Mouse (Mus musculus) adrenal gland, postnatal 4 days (tissue): ENCODE measurements around the gene Vps13d. TPM values are rescaled to one million over a fixed set of nuclear protein-coding genes. Genes with fewer than 3 reads are reported as not detected.

Source experiments
- DNase-seq, 2 experiments: peaks; one replicate each; pipeline ENCODE4 v3.0.0; 2021 to 2022; ENCODE audit warnings: low spot score in 2 of 2, mixed read lengths in 2 of 2
- total RNA-seq, 2 experiments: library from RNA; stranded (reverse); gene quantifications; 2 replicates each; pipeline ENCODE4 v1.2.3; 2021

Gene Vps13d
- total RNA-seq, 2 experiments from 2014 or later, result 58.4 to 59.0 TPM

DNA sequence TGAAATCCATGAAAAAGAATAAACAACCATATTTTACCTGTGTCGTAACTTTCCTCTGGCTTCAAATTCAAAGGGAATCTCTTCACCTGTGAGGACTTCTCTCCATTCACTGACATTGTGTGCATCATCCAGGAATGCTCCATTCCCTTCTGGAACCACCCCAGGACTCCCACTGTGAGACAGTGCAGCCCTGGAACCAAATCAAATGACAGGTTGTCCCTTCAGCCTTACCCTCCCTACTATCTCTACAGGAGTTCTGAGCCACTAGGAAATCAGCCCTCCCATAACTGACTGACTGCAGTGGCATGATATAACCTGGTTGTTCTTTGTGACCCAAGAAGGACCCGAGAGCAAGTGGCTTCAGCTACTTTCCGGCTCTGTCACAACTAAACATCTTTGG lies 96.8 kb downstream of the Vps13d start:
- no peak for DNase-seq

DNA sequence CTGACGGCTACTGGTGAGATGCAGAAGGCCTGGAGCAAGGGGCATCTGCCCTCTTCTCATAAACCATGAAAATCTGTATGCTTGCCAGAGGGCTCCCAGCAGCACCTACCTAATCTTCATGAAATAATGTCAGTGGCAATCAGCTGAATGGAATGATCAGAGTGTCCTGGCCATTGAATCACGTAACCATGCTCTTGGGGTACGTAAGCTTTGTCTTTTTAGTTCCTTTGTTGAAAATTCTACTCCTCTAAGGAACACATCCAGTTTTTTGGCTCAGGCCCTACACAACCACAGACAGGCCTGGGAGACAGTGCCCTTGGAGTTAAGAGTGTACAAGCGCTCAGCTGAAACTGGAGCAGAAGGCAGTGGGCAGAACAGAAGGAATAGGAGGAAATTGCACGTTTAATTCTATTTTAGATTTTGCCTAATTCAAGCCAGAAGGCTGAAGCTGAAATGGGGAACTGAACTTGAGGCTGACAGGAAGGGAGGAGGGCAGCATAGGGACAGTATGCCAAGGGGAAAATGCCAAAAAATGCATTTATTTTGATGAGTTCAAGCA lies 98.2 kb downstream of the Vps13d start:
- no peak for DNase-seq

DNA sequence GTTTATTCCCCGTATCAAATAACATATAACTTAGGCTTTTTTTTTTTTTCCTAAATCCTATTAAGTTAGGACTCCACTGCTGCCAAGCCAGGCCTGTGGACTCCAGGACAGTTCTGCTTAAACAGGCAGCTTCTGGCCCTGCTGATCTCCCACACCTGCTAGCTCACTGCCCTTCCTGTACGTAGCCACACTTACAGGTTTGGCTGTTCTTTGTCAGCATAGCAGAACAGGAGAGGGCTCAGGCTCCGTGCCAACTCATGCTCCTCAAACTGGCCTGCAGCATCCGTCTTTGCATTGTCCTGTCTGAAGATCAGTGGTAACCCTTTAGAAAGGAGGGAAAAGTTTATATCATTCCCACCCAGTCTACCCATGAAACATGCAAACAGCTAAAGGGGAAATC lies 108.3 kb downstream of the Vps13d start:
- no peak for DNase-seq

DNA sequence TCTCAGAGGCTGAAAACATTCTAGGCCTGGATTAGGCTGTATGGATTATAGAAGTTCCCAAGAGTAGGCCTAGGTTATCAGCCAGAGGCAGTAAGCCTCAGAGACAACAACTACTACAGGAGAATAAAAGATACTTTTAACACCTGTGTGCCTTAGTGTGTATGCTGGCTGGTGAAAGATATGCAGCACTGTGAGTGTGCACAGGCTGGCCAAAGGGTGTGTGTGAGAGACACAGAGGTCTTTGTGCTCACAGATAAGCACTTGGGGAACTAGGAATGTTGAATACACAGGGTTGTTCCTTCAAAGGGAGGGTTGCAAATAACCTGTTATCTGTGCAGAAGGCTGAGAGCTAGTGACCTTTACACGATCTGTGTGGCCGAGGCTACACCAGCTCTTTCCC lies 115.5 kb downstream of the Vps13d start:
- DNase-seq, result no peak

DNA sequence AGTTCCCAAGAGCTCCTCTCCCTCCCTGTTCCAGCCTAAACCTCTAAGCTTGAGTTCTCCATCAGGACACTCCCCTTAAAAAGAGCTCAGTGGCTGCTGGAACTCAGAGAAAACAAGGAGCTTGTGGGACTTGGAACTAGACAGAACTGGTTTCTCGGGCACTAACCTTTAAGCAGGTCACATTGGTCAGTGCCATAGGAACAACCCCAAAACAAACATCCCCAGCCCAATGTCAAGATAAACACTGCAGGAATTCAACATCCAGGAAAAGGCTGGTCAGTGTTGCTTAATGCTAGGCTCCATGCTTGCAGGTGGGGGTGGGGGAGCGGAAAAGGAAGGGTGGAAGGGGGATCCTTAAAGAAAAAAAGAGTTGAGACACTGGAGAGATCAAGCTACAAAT lies 120.5 kb downstream of the Vps13d start:
- no peak for DNase-seq

DNA sequence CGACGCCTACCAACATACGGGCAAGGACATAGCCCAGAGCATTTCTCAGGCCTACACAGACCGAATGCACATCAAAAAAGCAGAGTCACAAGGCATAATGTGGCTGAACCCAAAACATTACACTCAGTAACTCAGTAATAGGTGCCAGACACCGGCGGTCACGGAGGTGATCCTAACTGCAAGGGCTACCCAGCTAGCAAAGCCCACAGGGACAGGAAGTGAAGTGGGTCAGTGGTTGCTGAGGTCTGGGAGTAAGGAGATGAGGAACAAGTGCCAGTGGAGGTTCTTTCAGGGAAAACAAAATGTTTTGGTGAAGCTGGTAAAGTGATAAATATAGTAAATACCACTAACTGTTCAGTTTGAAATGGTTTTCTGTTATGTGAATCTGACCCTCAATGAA lies 121.1 kb downstream of the Vps13d start:
- DNase-seq, result no peak

DNA sequence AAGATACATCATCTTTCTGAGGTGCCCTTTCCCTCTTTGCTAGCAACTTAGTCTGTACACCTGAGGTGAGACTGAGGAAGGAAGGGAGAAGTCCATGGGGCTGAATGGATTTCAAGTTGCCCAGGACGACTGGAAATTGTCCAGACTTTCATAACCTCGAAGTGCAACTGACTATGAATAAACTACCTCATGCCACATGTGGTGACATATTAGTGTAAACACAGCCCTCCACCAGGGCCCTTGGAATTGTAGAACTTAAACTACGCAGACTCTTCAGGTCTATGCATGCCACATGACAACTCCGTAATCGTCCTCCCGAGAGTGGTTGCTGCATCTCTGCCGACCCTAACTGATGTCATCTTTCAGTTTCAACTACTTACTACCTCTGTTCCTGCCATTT lies 122.9 kb downstream of the Vps13d start:
- DNase-seq, result no peak

DNA sequence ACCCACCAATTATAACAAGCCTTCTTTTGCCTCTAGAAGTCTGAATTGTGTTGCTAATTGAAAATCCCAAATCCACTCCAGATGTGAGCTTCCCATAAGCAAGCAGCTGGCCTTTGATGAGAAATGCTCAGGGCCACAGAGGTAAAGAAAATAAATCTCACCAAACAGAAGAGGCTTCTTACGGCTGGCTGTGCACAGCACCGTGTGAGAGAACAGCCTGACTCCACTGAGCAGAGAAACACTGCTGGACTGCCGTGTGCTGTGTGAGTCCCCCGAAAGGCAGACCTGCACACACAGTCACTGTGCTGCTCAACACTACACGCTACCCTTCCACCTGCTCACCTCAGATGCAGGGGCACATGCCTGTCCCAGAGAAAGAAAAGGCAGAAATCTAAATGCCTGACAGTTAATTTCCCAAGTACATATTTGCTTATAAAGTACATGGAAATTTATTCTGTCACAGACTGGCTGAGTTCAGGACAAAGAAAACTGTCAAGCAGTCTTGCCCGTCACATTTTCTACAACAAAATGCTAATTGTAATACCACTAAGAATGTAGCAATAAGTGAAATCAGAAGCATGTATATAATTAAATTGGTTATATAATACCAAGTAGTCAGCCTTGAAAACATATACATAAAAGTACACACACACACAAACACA lies 127.7 kb downstream of the Vps13d start:
- DNase-seq, result no peak

DNA sequence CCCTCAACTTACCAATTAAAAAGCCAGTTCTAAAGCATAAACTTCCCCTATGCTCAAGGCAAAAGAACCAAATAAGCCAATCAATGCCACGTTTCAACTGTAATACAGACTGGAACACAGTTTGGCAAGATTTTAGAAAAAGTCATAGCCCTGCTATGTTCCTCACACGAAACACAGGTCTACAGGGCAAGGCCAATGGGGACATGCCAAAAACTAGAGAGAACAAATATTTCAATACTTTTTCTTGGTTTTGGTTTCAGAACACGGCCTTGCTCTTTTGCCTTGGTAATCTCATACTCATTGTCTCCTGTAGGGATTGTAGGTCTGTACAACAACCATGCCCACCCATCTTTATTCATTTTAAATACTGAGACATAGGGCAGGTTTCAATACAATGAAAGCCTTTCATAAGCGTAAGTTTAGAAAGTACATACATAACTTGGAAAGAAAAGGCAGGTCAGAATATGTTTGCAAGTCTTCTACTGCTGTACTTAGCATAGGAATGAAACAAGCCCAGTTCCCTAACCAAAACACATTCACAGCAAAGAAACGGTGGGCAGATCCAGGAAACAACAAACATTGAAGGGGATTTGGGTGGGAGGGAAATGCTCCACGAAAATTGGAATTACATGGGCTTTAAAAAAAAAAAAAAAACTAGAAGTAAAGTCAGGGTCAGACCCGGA lies 128.3 kb downstream of the Vps13d start:
- no peak for DNase-seq

DNA sequence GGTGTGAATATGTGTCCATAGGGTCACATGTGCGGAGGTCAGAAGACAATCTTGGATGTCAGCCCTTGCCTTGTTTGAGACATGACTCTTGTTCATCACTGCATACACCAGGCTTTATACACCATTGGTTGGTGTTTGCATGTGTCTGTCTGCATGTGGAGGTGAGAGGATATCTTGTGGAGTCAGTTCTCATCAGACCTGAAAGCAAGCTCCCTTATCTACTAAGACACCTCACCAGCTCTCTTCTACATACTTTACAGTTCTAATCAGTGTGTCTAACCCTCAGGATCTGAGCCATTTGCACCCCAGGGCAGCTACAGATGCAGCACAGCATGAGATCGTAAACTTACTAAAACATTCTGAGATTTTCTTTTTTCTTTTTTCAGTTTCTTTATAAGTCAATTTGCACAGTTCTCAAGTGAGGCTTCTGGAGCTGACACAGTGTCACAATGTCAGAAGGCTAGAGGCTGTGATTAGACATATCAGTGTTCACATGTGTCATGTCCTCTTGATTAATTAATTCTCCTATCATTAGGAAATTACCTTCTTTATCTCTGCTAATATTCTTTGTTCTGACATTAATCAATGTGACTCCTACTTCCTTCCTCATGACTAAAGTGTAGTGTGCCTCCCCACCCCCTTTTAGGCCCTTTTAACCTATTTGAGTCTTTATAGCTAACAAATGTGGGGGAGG lies 135.9 kb downstream of the Vps13d start:
- no peak for DNase-seq

DNA sequence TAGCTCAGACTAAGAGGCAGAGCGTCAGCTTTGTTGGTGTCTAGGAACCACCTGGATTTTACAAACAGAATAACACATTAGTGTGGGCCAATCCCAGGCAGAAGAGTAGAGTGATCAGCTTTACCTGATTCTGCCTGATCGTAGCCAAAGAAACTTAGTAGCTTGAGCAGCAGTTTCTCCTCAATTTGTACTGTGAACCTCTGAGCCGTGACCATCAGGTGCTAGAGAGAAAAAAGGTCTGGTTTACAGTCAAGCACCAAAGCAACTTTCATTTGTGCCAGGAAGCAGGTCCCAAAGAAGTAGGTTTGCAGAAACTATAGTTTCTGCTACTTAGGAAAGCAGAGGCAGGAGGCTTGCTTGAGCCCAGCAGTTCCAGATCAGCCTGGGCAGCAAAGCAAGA lies 138.5 kb downstream of the Vps13d start:
- no peak for DNase-seq

DNA sequence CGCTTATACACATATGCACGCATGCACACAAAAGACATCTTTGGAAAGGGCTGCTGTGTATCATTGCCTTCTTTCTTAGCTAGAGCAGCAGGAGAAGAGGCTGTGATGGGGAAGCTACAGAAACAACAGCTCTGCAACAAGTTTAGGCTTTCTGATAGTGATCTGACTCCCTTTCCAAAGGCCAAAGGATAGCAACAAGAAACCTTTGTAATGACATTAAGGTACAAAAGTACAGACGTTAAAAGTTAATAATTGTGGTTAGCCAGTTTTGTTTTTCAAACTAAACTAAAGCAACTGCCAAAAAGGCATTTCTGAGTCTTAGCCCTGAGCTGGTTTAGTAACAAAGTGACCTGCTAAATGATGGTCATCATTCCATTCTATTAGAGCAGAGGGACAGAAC lies 139.0 kb downstream of the Vps13d start:
- DNase-seq, result no peak

DNA sequence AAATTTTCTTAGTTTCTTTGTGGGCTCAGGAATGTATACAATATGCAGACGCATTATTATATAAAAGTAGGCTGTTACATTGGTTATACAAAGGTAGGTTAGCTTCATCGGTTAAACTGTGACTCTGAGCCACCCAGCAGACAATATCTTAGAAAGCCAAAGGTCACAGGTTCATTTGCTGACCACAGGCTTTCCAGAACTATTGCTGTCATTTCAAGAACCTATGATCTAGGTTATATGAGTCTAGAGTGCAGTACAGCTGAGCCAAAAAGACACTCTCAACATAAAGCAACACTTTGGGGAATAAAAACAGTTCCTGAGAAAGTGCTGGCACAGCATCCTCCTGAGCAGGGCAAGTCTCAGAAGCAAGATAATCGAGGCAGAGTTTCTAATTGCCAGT lies 140.4 kb downstream of the Vps13d start:
- no peak for DNase-seq

DNA sequence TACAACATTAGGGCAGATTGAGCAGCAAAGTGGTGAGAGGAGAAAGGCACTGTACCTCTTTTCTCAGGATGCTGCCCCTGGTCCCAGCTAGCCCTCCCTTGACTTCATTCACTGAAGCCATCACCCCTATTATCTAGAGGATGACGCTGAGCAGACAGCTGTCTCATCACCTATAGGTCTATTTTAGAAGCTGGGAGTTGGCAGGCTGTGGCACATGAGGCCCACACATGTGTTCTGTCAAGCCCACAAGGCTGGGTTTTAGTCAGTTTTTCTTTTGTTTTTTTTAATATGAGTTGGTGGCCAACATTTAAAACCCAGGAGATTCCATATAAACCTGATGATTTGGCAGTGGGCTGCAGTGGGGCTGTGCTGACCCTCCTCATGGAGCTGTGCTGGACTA lies 142.1 kb downstream of the Vps13d start:
- DNase-seq, result no peak

DNA sequence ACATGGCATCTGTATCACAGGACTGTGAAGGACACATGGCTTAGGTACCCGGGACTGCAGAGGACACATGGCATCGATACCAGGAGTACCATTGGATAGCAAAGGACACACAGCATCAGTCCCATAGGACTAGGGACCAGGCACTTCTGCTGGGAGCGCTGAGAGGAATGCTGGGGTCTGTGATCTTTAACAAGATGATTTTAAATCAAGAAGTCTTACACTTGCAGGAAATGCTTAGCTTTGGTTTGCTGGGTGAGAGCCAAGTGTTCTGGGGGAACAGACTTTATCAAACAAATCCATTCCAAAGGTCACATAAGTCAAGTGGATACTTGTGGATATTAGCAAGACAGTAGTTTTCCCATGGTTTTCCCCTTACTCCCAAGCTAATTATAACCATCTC lies 142.5 kb downstream of the Vps13d start:
- DNase-seq, result no peak

DNA sequence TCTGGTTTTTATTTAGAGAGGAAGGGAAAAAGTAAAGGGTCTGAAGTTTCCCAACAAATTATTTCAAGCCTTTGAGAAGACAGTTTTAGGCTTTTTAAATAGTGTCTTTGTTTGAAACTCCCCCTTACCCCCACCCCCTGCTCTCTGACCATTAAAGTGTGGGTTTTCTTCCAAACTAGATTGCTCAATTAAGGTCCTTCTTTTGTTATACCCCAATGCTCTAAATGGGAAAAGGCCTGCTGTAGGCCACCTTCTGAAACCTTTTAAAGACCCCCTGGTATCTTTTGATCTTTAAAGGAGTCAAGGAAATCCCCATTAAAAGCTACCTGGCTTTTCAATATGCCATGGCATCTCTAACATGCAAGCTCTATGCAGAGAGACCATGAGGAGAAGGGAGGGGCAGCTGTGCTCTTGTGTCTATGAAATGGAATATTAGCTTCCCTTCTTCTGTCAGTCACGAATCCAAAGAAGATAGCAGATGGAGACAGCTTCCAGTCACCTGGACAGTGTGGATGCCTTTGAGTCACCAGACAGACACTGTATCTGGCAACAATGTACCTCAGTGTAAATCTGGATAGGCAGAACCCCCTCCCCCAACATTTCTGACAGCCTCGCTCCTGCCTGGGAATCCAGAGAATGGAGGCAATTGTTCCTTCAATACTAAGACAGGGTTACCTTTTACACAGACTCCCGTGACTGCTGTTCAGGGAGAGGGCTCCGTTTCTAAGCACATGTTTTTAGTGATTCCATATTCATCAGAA lies 143.4 kb downstream of the Vps13d start:
- no peak for DNase-seq

DNA sequence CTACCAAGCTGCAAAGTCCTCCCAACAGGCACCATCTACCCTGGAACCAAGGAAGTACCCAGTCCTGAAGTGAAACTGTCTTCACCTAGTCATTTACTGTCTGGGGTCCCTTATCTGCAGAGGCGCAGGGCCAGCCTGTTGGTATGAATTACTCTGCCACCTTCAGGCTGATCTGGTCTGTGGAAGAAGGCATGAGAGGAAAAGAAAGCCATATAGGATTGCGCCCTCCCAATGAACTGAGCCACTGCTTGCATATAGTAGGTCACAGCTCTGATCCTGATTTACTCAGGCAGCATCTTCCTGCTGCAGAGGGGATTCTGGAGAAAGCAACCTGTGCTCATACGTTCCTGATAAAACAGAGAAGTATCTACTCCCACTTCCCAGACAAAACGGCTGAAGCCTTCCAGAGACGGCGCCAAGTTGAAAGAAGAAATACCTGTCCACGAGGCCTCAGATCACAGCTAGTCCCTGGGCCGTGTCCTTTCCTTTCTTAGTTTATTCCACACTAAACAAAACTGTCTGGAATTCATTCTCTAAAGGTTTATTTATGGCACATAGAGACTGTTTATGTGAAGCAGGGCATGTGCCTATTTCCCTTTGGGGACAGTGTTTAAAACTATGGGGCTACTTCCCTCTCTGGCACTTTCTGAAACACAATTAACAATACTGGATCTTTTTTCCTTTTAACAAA lies 144.1 kb downstream of the Vps13d start:
- DNase-seq, result no peak

DNA sequence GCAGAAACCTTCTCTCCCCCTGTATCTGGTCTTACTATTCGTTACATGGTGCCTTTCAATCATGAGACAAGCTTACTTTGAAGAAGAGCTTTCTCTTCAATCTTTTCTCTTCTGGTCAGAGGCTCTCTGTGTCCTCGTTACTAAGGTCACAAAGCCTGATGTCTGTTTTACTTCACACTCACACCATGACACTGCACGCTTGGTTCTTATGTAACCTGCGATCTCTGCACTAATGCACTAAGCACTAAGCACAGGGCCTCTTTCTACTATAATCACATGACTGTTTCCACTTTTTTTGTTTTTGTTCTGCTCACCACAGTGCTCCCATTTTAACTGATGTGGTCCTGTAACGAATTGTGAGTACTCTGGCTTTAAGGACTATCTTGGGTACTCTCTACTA lies 146.8 kb downstream of the Vps13d start:
- no peak for DNase-seq

DNA sequence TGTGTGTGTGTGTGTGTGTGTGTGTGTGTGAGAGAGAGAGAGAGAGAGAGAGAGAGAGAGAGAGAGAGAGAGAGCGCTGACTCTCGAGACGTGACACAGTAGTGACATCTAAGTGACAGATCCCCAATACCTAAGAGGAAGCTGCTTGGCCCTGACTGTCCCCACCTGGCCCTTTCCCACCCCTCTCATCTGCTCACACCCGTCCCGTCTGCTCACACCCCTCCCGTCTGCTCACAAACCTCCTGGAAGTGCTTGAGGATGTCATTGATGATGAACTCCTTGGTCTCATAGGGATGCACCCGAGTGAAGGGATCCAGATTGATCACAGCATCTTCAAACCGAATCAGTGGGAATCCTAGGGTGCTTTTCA lies 148.8 kb downstream of the Vps13d start:
- DNase-seq, result no peak

DNA sequence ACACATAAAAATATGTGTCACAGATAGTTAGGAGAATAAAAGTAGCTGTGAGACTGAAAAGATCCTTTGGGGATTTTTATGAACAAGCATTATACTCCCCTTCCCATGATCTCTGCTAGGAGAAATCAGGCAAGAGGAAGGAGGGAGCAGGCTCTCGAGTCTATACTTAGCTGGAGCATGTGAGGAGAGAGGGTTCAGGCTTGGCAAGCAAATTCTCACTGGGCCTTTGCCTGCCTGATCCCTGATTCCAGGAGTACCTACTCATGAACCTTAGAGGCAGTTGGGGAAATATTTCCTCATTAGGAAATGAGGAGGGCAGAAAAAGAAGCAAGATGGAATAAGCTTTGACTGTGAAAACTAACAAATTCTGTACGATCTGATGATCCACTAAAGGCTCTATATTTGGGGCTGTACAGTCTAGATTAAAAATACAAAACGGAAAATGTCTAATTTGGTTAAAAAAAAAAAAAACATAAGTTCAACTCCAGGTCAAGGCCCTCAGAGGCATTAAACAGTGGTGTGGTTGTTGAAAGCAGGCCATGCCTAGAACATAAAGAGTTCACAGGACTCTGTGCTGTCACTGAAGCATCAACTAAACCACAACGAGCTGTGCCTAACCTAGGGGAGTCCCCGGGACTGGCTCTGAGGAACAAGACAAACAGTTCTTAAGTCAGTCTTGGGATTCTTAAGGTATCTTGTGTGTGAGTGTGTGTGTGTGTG lies 149.3 kb downstream of the Vps13d start:
- DNase-seq, result no peak
